Mouse (Mus musculus): ENCODE data around the gene Itih3.

The Itih3 gene

DNA sequence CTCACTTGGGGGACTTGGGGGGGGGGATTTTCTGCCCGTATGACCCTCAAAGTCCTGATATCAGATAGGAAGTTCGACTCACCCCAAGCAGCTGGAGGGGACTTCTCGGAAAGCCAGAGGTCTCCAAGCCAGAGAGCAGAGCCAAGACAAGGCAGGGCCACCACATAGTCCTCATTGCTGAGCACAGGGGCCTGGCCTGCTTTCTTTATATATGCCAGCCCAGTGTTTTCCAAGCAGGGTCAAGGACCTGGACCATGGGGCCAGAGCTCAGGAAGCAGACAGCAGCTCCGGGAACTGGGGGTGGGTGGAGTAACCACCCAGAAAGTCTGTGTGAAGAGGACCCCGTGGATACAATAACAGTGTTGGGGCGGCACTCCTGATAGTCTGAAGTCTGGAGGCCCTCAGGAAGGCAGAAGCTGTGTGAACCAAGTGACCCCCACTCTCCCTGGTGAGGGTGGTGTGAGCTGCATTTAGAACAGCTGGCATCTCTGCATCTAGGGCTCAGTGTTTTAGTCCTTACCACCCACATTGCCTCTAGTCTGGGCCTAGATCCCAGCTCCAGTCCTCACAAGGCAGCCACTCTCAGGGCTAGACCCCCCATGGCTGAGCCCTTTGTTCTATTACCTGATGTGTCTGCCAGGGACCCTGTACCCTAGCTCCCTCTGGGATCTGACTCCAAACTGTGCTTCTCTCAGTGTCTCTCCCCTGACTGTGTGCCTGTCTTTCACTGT lies at the start of gene Itih3:
Itih3 (minus strand) TSS at position 386 of the 731 bp plus-strand sequence.
- in situ Hi-C loops (cut with MboI; ENCODE audit: unreplicated experiment in 2 of 2) = no loop called here

DNA sequence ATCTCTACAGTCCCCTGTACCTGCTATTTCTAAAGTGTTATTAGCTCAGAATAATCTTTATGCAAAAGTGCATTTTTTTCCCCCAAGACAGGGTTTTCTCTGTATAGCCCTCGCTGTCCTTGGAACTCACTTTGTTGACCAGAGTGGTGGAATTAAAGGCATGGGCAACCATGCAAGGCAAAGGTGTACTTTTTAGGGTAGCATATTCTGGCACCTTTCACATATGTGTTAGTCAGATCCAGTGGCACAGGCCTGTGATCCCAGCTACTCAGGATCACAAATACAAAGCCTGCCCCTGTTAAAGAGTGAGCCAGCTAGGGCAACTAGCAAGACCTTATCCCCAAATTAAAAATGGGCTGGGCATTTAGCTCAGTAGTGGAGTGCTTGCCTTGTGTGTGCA lies 36.8 kb upstream of the Itih3 start:
- in situ Hi-C loops (cut with MboI; ENCODE audit: unreplicated experiment in 2 of 2) = no loop called here

DNA sequence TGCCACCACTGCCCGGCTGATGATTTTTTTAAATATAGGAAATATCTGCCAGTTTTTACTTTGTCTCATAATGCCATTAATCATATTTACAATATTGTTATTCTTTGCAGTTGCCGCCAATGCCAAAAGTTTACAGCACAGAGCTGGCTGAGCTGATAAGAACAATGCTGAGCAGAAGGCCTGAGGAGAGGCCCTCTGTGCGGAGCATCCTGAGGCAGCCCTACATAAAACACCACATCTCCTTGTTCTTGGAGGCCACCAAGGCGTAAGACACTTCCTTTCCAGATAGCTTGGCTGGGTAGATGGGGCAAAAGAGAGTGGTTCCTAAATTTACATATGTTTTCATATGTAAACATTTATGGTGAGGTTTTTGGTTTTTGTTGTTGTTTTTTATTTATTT lies 35.5 kb upstream of the Itih3 start:
- in situ Hi-C loops (cut with MboI; ENCODE audit: unreplicated experiment in 2 of 2) = no loop called here

DNA sequence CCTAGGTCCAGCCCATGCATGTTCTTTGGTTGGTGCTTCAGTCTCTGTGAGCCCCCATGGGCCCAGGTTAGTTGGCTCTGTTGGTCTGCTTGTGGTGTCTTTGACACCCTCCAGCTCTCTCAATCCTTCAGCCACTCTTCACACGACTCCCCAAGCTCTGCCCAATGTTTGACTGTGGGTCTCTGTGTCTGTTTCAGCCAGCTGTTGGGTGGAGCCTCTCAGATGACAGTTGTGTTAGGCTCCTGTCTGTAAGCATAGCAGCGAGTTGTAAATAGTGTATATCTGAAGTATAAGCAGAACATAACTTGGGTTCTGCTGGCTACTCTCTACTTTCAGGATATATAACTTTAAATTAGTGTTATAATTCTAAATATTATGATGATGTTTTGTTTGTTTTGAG lies 35.0 kb upstream of the Itih3 start:
- in situ Hi-C loops (cut with MboI; ENCODE audit: unreplicated experiment in 2 of 2) = no loop called here

DNA sequence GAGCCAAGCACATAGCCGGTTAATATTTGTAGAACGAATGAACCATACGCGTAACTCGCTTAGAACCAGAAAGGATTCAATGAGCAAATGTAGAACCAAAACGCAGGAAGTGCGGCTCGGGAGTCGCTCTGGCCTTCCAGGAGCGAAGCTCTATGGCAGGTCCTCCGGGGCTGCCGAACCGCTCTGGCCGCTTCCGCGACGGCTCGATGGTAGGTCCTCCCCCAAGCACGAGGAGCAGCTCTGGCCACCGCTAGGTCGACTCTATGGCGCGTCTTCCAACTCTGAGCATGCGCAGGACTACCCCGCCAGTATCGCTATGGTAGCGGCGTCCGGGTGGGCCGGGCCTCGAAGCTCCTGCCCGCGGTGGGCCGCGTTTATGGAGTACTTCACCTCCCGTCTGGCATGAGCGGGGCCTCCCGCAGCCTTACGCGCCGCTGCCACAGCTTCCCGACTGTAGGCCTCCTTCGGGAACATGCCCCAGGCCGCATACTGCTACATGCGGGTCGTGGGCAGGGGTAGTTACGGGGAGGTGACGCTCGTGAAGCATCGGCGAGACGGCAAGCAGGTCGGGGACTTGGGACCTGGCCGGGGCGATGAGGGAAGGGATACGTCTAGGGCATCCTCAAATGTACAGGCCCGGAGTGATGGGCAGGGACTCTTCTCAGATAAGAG lies 27.7 kb upstream of the Itih3 start, which contains the start of gene Nek4:
Nek4 (plus strand) TSS at position 224 of the 672 bp plus-strand sequence.
- in situ Hi-C loops (cut with MboI; ENCODE audit: unreplicated experiment in 2 of 2) = no loop called here

DNA sequence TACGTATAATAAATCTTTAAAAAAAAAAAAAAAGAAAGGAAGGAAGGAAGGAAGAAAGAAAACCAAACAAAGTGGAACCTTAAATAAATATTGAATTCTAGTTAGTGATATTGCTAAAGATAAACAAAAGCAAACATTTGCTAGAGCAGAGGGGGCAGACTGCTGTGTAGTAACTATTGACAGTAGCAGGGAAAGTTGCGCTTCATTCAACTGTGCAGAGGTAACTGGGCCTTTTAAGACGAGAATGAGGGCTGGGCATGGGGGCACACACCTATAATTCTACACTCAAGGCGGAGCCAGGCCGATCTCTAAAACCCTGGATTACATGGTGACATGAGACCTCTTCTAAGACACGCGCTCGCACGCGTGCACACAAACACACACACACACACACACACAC lies 26.4 kb upstream of the Itih3 start:
- in situ Hi-C loops (cut with MboI; ENCODE audit: unreplicated experiment in 2 of 2) = no loop called here

DNA sequence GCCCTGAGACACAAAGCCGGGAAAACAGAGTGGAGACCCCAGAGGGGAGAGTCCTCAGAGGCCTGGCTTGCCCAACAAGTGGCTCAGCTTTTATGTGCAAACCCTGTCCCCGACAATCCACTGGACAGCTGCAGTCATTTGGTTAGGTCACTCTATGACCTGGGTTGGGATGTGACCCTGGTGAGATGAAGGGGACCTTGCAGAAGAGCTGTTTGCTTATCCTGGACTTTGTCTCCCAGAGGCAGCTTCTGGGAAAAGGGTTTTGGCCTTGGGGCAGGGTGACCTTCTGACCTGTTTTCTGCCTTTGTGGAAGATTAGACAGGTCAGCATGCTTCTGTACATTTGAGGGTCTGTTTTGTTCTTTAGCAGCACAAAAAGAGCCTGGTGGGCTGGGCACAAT lies 21.2 kb upstream of the Itih3 start:
- in situ Hi-C loops (cut with MboI; ENCODE audit: unreplicated experiment in 2 of 2) = loop anchor here (5.0 kb wide), 2 partner anchors 72 to 77 kb away; no protein-coding TSS in a partner anchor

DNA sequence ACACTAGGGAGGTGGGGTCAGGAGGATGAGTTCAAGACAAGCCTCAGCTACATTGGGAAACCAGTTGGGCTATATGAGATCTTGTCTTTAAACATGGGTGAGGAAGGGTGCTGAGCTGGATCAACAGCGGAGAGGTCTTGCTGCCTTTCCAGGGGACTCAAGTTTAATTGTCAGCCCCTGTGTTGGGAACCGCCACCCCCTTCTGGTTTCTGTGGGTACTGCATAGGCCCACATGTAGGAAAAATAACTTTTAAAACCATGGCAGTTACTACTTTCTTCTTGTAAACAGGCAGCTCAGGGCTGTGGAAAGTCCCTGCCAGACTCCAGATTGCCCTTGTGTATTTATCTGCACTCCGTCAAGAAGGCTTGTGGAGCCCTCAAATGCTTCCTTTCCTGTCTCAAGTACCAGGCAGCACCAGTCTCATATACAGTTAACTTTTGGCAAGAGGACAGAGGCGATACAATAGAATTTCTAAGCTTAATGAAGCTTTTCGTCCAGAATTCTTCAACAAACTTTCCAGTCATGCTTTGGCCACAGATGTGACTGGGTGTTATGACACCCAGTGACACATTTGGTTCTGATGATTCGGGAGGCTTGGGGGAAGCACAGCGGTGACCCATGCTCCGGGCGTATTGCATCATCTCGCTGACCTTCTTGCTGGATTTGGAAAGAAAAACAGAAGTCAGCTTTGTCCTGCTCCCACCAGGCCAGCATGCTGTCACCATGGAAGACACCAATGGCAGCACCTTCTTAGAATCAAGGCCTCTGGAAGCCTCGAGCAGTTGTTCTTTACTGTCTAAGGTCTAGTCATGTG lies 20.5 kb upstream of the Itih3 start:
- in situ Hi-C loops (cut with MboI; ENCODE audit: unreplicated experiment in 2 of 2) = loop anchor here (5.0 kb wide), 2 partner anchors 72 to 77 kb away; no protein-coding TSS in a partner anchor

DNA sequence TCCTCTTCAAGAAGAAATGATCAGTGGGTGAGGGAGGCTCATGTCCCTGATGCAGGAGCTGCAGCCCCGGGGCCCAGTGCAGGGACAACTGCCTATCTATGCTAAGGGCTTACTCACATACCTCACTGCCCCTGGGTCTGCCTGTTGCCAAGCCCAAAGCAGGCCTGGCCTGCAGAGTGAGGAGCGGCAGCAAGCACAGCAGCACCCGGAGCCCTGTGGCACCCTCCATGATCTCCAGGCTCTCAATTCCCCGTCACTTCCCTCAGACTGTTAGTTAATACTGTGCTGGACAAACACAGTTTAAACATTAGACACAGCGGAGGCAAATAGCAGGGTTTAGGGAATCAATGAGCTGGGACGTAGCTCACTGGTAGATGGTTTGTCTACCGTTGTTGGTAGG lies 19.5 kb upstream of the Itih3 start, which contains the start of gene Itih1:
Itih1 (minus strand) TSS at position 252 of the 400 bp plus-strand sequence.
- in situ Hi-C loops (cut with MboI; ENCODE audit: unreplicated experiment in 2 of 2) = loop anchor here (5.0 kb wide), 2 partner anchors 71 to 76 kb away; no protein-coding TSS in a partner anchor

DNA sequence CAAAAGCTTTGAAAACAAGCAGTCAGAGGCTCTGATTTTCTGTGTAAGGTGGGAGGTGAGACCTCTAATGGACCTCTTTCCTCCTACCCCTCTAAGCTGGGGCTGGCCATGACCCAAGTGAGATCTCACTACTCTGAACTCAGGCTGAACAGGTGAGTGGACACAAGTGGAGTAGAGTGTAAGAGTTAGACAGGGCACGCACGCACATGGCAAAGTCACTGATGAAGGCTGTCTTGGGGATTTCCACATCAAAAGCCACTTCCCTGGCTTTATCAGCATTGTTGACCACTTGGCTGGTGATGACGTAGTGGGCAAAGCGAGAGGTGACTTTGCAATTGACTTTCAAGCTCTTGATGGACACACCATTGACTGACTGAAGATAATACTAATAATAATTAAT lies 18.7 kb upstream of the Itih3 start:
- in situ Hi-C loops (cut with MboI; ENCODE audit: unreplicated experiment in 2 of 2) = loop anchor here (5.0 kb wide), 2 partner anchors 70 to 75 kb away; no protein-coding TSS in a partner anchor

DNA sequence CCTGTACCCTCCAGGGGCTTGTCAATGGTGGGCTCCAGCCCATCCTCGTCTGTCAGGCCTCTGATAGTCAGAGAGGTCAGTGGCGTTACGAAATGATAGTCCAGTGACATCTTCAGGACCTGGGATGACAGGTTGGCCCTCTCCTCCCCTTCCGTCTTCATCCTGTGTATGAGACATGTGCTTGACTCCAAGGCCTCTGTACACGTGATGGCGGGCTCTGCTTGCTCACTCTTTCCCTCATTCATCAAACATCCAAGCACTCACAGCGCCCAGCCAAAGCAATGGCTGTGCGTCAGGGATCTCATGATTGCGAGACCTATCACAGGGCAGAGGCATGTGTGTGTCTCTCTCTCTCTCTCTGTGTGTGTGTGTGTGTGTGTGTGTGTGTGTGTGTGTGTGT lies 9.8 kb upstream of the Itih3 start:
- in situ Hi-C loops (cut with MboI; ENCODE audit: unreplicated experiment in 2 of 2) = loop anchor here in 1 of 2 experiments (5.0 kb wide), 1 partner anchor 36 kb away; no protein-coding TSS in a partner anchor

DNA sequence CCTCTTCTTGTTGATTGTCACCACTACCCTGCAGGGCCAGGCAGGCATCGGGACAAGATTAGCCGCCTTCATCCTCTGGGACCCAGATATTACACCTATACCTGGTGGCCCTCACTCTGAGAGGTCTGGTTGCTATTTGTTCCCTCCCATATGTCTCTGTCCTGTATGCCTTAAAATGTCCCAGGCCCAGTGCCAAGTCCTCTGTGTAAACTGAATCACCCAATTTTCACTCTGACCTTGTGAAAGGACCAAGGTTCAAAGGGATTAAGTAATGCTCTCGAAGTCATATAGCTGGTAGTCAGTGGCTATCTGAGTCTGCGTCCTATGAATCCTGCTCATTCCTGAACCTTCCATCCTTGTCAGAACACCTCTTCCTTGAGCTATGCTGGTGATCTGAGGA lies 6.8 kb upstream of the Itih3 start:
- in situ Hi-C loops (cut with MboI; ENCODE audit: unreplicated experiment in 2 of 2) = loop anchor here in 1 of 2 experiments (5.0 kb wide), 1 partner anchor 33 kb away; no protein-coding TSS in a partner anchor

DNA sequence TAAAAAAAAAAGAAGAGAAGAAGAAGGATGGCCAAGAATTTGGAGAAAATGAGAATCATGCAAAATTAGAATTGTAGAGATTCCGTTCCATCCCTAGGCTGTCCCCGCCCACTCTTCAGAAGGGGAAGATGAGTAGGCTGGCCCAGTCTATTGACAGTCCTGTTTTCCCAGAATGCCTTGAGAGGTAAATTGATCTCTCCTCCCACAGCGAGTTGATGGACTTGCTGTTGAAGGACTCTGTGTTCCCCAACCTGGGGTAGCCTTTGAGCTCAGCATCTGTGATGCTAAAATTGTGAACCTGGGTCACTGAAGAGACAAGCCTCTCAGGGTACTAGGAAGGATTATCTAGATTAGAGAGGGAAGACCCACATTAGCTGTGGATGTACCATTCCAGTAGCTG lies 1.9 kb upstream of the Itih3 start:
- in situ Hi-C loops (cut with MboI; ENCODE audit: unreplicated experiment in 2 of 2) = loop anchor here in 1 of 2 experiments (5.0 kb wide), 1 partner anchor 52 kb away; no protein-coding TSS in a partner anchor

DNA sequence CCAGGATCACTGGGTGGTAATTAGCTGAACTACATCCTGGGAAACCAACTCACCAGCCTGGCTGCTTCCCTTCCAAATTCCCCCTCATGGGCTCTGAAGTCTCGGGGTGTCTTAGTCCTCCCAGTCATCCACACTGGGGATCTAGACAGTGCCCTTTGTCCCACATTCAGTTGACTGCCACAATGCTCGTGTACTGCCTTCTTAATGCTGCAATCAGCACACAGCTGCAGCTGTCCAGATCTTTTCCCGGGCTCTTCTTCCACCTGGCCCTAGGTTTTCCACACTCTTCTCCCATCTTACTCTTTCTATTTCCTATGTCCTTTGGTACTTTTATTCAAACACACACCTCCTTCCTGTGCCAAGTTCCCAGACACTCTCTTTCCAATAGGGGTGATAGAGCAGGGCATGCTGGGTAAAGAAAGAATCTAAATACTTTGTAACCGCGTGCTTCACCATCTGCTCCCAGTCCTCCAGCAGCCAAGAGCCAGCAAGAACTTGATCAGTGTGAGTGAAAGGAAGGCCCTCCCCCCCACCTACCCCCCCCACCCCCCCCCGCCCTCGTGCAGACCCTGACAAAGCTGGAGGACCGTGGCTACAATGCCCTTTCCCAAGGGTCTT lies 1.4 kb downstream of the Itih3 start:
- in situ Hi-C loops (cut with MboI; ENCODE audit: unreplicated experiment in 2 of 2) = no loop called here

DNA sequence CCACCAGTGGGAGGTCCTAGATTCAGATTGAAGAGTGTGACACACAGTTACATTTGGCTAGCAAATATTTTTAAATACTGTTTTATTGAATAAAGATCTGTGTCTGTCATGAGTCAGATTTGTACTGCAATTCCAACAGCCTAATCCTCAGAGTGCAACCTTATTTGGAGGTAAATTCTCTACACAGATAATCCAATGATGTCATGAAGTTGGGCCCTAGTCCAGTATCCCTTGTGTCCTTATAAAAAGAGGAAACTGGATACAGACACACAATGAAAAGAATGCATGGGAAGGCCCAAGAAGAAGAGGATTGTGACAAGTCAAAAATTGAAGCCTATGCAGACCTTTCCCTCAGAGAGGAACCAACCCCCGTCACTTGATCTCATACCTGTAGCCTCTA lies 7.0 kb downstream of the Itih3 start:
- in situ Hi-C loops (cut with MboI; ENCODE audit: unreplicated experiment in 2 of 2) = no loop called here

DNA sequence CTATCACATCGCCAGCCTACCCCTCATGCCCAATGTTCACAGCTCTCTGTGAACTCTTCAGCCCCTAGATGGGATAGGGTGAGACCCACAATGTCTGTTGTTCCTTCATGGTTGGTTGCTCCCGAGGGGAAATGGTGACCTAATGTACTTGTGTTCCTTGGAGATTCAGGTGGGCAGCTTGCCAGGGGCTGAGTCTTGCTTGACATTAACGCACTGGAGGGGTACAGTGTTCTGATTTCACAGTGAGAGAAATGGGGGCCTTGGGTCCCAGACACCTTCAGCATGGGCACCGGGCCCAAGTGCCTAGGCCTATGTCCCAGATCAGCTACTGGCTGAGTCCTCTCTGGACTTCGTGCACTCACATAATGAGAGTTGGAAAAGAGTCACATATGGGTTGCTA lies 10.2 kb downstream of the Itih3 start:
- in situ Hi-C loops (cut with MboI; ENCODE audit: unreplicated experiment in 2 of 2) = no loop called here

DNA sequence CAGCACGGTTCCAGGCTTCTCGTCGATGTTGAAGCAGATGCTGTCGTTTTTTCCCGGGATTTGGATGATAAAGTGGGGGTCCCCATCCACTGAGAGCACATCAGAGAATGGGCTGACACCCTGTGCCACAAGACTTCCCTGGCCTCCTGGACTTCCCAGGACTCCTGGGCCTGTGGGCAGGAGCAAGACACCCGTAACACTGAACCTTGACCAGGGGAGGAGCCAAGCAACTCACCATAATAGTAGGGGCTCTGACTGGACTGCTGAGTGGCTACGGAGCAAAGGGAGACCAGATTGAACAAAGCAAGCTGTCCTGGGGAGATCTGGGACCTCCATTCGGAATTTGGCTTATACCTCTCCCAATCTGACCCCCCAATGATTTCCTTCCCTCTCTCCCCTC lies 10.9 kb downstream of the Itih3 start:
- in situ Hi-C loops (cut with MboI; ENCODE audit: unreplicated experiment in 2 of 2) = no loop called here

DNA sequence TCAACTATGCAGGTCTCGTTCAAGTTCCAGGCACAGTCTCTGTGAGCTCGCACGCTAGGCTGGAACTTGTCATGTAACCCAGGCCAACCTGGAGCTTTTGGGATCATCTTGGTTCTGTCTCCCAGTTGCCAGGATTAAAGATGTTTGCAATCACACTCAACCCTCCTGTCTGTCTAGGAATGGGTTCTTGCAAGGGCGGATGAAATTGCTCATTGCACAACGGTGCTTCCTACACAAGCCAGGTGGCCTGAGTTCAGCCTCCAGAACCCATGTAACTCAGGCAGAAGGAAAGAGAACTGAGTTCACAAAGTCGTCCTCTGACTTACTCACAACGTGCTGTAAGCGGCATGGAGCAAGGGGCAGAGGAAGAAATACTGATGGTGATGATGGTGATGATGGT lies 12.4 kb downstream of the Itih3 start:
- in situ Hi-C loops (cut with MboI; ENCODE audit: unreplicated experiment in 2 of 2) = no loop called here

DNA sequence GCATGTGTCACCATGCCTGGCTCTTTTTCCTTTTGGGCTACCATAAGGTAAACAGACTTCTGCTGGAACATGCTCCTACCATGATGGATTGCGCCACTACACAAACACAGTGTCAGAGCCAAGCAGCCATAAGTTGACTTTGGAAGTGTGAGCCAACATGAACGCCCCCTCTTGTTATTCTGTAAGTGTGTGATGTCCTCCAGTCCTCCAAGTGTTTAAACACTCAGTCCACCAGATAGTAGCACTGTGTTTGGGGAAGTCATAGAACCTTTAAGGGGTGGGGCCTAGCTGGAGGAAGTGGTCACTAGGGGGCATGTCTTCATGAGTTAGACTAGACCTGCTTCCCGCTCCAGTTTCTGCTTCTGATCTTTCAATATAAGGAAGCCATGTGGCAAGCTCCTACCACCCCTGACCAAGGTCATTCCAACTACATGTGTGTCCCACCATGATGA lies 15.7 kb downstream of the Itih3 start:
- in situ Hi-C loops (cut with MboI; ENCODE audit: unreplicated experiment in 2 of 2) = no loop called here

DNA sequence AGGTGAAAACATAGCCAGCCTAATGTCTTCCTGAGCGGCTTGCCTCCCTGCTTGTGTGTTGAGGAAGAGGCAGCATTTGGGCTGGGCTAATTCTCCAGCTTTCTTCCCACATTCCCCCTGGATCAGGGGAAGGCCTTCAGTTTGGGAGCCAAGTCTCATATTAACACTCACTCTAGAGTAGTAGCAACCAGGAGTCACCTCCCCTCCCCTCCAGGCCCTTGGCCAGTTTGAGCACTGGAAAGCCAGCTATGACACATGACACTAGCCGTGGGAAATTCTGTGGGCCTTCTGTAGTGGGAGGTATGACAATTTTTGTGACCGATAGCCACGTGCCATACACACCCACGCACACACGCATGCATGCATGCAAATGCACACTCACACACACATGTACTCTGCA lies 17.6 kb downstream of the Itih3 start:
- in situ Hi-C loops (cut with MboI; ENCODE audit: unreplicated experiment in 2 of 2) = no loop called here
